Mouse (Mus musculus) Patski (cell line): Measurements from ENCODE around the gene Numbl. TPM values are rescaled to one million over a fixed set of nuclear protein-coding genes. Genes with fewer than 3 reads are reported as not detected.
"Not testable (repeated sequence)": the region's sequence is repeated elsewhere in the genome, so short reads cannot be mapped to it uniquely, and the experiment has no call there.

Experiments used
- ATAC-seq: fragments of 100-300 bp; one replicate; pipeline ENCODE4 v1.8.0; 2021
- CTCF ChIA-PET: fragments of 350-600 bp; sonication (Branson Sonifier 250); formaldehyde crosslinking; loops from one replicate; lab custom pipeline; 2022; ENCODE audit warnings: inconsistent platforms; lab: Charles Lee
- POLR2A ChIA-PET: fragments of 350-600 bp; sonication (Branson Sonifier 250); formaldehyde crosslinking; loops from one replicate; lab custom pipeline; 2022; ENCODE audit warnings: antibody characterized with exemption, inconsistent platforms; lab: Charles Lee
- DNase-seq: peaks from one replicate; pipeline ENCODE4 v3.0.0-alpha.2; 2011; ENCODE audit warnings: low read depth, low spot score
- H3K27me3 ChIP-seq: fragments of 371-371 bp; one replicate; pipeline ENCODE4 v1.5.1; 2021
- CTCF ChIP-seq: fragments of 100-300 bp; IDR thresholded peaks from one replicate; pipeline ENCODE4 v1.5.1; 2021
- in situ Hi-C: fragments of 300-500 bp; cut with MboI; formaldehyde crosslinking; loops from 3 replicates; pipeline ENCODE4 v1.11.1; 2018; ENCODE audit warnings: low pct_unique_long_range_greater_than_20kb, mixed read lengths
- polyA plus RNA-seq: library from polyadenylated mRNA; unstranded; gene quantifications from one replicate; pipeline ENCODE4 v1.2.3, GENCODE M21; 2021

Gene Numbl
- polyA plus RNA-seq, 1 experiment from 2014 or later = 9.6 TPM

GRCm38 (mm10) chr7:27228865-27229264 lies 29.4 kb upstream of the Numbl start:
- ATAC-seq (no peak), DNase-seq (no peak)
- in situ Hi-C loops = no loop called here
- no peak for TF ChIP-seq CTCF
- ChIA-PET POLR2A (no interaction called here), CTCF (no interaction called here)
- H3K27me3 ChIP-seq = no peaks in the 10 kb centered on the region

GRCm38 (mm10) chr7:27230781-27231180 lies 27.5 kb upstream of the Numbl start:
- no peak for DNase-seq
- no peak for ATAC-seq
- in situ Hi-C loops = no loop called here
- H3K27me3 ChIP-seq = no peaks in the 10 kb centered on the region
- ChIA-PET POLR2A (interaction anchor here (1.3 kb wide), 1 partner anchor 33 kb away, joined by 3 read pairs; no protein-coding TSS in a partner anchor), CTCF (interaction anchor here (0.6 to 2.7 kb wide), 3 partner anchors 35 to 70 kb away, joined by 3 to 9 read pairs (median 4); partner anchors contain the start of genes BC024978 and Snrpa)
- TF ChIP-seq CTCF = no peak

GRCm38 (mm10) chr7:27231693-27232331 lies 26.4 kb upstream of the Numbl start:
- ATAC-seq (peak; percentile 40), DNase-seq (peak; percentile 97)
- no peaks in the 10 kb centered on the region for H3K27me3 ChIP-seq
- TF ChIP-seq CTCF = no peak
- POLR2A ChIA-PET = interaction anchor here (1.3 kb wide), 1 partner anchor 34 kb away, joined by 3 read pairs; no protein-coding TSS in a partner anchor
- CTCF ChIA-PET = interaction anchor here (0.5 to 2.7 kb wide), 3 partner anchors 42 to 102 kb away, joined by 3 to 9 read pairs (median 3); no protein-coding TSS in a partner anchor
- in situ Hi-C loops = no loop called here

GRCm38 (mm10) chr7:27232781-27233281 lies 25.4 kb upstream of the Numbl start, which contains the start of gene Coq8b:
TSS of gene Coq8b (plus strand) at chr7:27233023.
- ATAC-seq (peak; percentile 77), DNase-seq (peak; percentile 85)
- no peak for TF ChIP-seq CTCF
- H3K27me3 ChIP-seq = no peaks in the 10 kb centered on the region
- in situ Hi-C loops = no loop called here
- CTCF ChIA-PET = interaction anchor here (0.8 to 2.7 kb wide), 3 partner anchors 11 to 72 kb away, joined by 3 to 9 read pairs (median 3); no protein-coding TSS in a partner anchor
- POLR2A ChIA-PET = interaction anchor here (0.6 kb wide), 1 partner anchor 100 kb away, joined by 3 read pairs; no protein-coding TSS in a partner anchor

GRCm38 (mm10) chr7:27233300-27233699 lies 24.9 kb upstream of the Numbl start:
- ATAC-seq (no peak), DNase-seq (no peak)
- ChIA-PET CTCF (interaction anchor here (0.8 to 2.7 kb wide), 3 partner anchors 11 to 73 kb away, joined by 3 to 9 read pairs (median 3); no protein-coding TSS in a partner anchor), POLR2A (no interaction called here)
- in situ Hi-C loops = no loop called here
- TF ChIP-seq CTCF = no peak
- no peaks in the 10 kb centered on the region for H3K27me3 ChIP-seq

GRCm38 (mm10) chr7:27235726-27236125 lies 22.5 kb upstream of the Numbl start:
- DNase-seq = no peak
- in situ Hi-C loops = no loop called here
- CTCF ChIA-PET = no interaction called here
- H3K27me3 ChIP-seq = no peaks in the 10 kb centered on the region
- POLR2A ChIA-PET = no interaction called here
- no peak for TF ChIP-seq CTCF
- no peak for ATAC-seq

GRCm38 (mm10) chr7:27237527-27237926 lies 20.7 kb upstream of the Numbl start:
- TF ChIP-seq CTCF = peak; percentile 50
- ATAC-seq (no peak), DNase-seq (no peak)
- in situ Hi-C loops = no loop called here
- CTCF ChIA-PET = no interaction called here
- no peaks in the 10 kb centered on the region for H3K27me3 ChIP-seq
- POLR2A ChIA-PET = interaction anchor here (0.6 to 0.8 kb wide), 2 partner anchors 30 to 36 kb away, joined by 3 read pairs; no protein-coding TSS in a partner anchor

GRCm38 (mm10) chr7:27238568-27238967 lies 19.7 kb upstream of the Numbl start:
- no peak for TF ChIP-seq CTCF
- ATAC-seq = no peak
- ChIA-PET CTCF (no interaction called here), POLR2A (no interaction called here)
- no peaks in the 10 kb centered on the region for H3K27me3 ChIP-seq
- no peak for DNase-seq
- in situ Hi-C loops = no loop called here

GRCm38 (mm10) chr7:27243211-27243610 lies 15.0 kb upstream of the Numbl start:
- in situ Hi-C loops = no loop called here
- ChIA-PET POLR2A (no interaction called here), CTCF (interaction anchor here (2.0 kb wide), 1 partner anchor 13 kb away, joined by 4 read pairs; no protein-coding TSS in a partner anchor)
- ATAC-seq = no peak
- H3K27me3 ChIP-seq = no peaks in the 10 kb centered on the region
- DNase-seq = no peak
- no peak for TF ChIP-seq CTCF

- CTCF ChIA-PET = interaction anchor here (2.0 kb wide), 1 partner anchor 12 kb away, joined by 4 read pairs; no protein-coding TSS in a partner anchor
- DNase-seq = not testable (repeated sequence)
Observed at GRCm38 (mm10) chr7:27244088-27244487, 14.1 kb upstream of the Numbl start.

More at GRCm38 (mm10) chr7:27244088-27244487, 14.1 kb upstream of the Numbl start:
- ATAC-seq, in situ Hi-C loops, POLR2A ChIA-PET, H3K27me3 ChIP-seq: not testable (repeated sequence)
- TF ChIP-seq CTCF = peak; percentile 67
